Mouse (Mus musculus) layer of hippocampus, adult 2 months (tissue): ENCODE measurements around the gene Cbr2. TPM values are rescaled to one million over a fixed set of nuclear protein-coding genes. Genes with fewer than 3 reads are reported as not detected.
"Not testable (repeated sequence)": the region's sequence is repeated elsewhere in the genome, so short reads cannot be mapped to it uniquely, and the experiment has no call there.

Experiments
- DNase-seq, 2 experiments: peaks; one replicate each; pipeline ENCODE4 v3.0.0; 2022; ENCODE audit warnings: low spot score in 2 of 2
- H3K27ac ChIP-seq: fragments of 200-600 bp; 2 replicates; pipeline ENCODE4 v1.8.1; 2022
- H3K4me3 ChIP-seq: fragments of 200-600 bp; 2 replicates; pipeline ENCODE4 v1.8.1; 2022; ENCODE audit warnings: mild to moderate bottlenecking
- CTCF ChIP-seq: fragments of 200-600 bp; conservative IDR thresholded peaks from 2 replicates; pipeline ENCODE4 v1.8.1; 2022; ENCODE audit warnings: antibody characterized with exemption, mild to moderate bottlenecking, moderate library complexity
- total RNA-seq, 2 experiments: library from RNA; stranded (reverse); gene quantifications; 2 replicates each; pipeline ENCODE4 v1.2.3; 2021

The Cbr2 gene
- total RNA-seq, 2 experiments from 2014 or later = 1.3 to 4.9 TPM

- H3K4me3 ChIP-seq = no peak overlapping the region
- TF ChIP-seq CTCF = no peak
- no peak for DNase-seq
- H3K27ac ChIP-seq = no peak overlapping the region
Observed at GRCm38 (mm10) chr11:120761811-120762671, 30.1 kb upstream of the Cbr2 start.

GRCm38 (mm10) chr11:120760236-120760635 lies 28.3 kb upstream of the Cbr2 start:
- no peak for TF ChIP-seq CTCF
- Histone ChIP-seq H3K4me3 (no peak overlapping the region), H3K27ac (no peak overlapping the region)
- no peak for DNase-seq

- no peak for DNase-seq
- no peak overlapping the region for H3K27ac ChIP-seq
- no peak for TF ChIP-seq CTCF
- no peak overlapping the region for H3K4me3 ChIP-seq
Observed at GRCm38 (mm10) chr11:120751606-120752005, 19.7 kb upstream of the Cbr2 start.

- peak; percentile 68 for TF ChIP-seq CTCF
- Histone ChIP-seq H3K4me3 (no peak overlapping the region), H3K27ac (no peak overlapping the region)
- DNase-seq = no peak
Observed at GRCm38 (mm10) chr11:120749430-120749829, 17.5 kb upstream of the Cbr2 start.

GRCm38 (mm10) chr11:120747974-120748373 lies 16.1 kb upstream of the Cbr2 start:
- no peak for TF ChIP-seq CTCF
- no peak for DNase-seq
- Histone ChIP-seq H3K4me3 (no peak overlapping the region), H3K27ac (no peak overlapping the region; the same call in 1 of the 2 replicates)

GRCm38 (mm10) chr11:120744121-120744701 lies 12.3 kb upstream of the Cbr2 start:
- Histone ChIP-seq H3K4me3 (no peak overlapping the region), H3K27ac (no peak overlapping the region)
- DNase-seq = no peak
- no peak for TF ChIP-seq CTCF

GRCm38 (mm10) chr11:120740981-120741380 lies 9.1 kb upstream of the Cbr2 start:
- DNase-seq = no peak
- no peak for TF ChIP-seq CTCF
- Histone ChIP-seq H3K4me3 (no peak overlapping the region), H3K27ac (no peak overlapping the region)

GRCm38 (mm10) chr11:120736424-120736823 lies 4.5 kb upstream of the Cbr2 start:
- no peak for TF ChIP-seq CTCF
- no peak overlapping the region for H3K27ac ChIP-seq
- H3K4me3 ChIP-seq = no peak overlapping the region
- no peak for DNase-seq

GRCm38 (mm10) chr11:120733521-120733920 lies 1.6 kb upstream of the Cbr2 start:
- no peak for DNase-seq
- no peak for TF ChIP-seq CTCF
- no peak overlapping the region for H3K4me3 ChIP-seq
- H3K27ac ChIP-seq = no peak overlapping the region

- Histone ChIP-seq H3K4me3 (no peak overlapping the region), H3K27ac (no peak overlapping the region)
- no peak for DNase-seq
- TF ChIP-seq CTCF = no peak
Observed at GRCm38 (mm10) chr11:120731395-120731794, 519 bp downstream of the Cbr2 start.

GRCm38 (mm10) chr11:120730331-120730870 lies 1.5 kb downstream of the Cbr2 start:
- no peak overlapping the region for H3K4me3 ChIP-seq
- no peak overlapping the region for H3K27ac ChIP-seq
- no peak for TF ChIP-seq CTCF
- no peak for DNase-seq

- not testable (repeated sequence) for DNase-seq, H3K4me3 ChIP-seq, H3K27ac ChIP-seq
Observed at GRCm38 (mm10) chr11:120729432-120730050, 2.4 kb downstream of the Cbr2 start.

- TF ChIP-seq CTCF = no peak
- no peak for DNase-seq
- Histone ChIP-seq H3K27ac (no peak overlapping the region), H3K4me3 (no peak overlapping the region)
Observed at GRCm38 (mm10) chr11:120728530-120729240, 3.2 kb downstream of the Cbr2 start.
